Mouse (Mus musculus) thymus, adult 2 months (tissue): ENCODE results near the gene Pde3a. TPM values are rescaled to one million over a fixed set of nuclear protein-coding genes. Genes with fewer than 3 reads are reported as not detected.

Experiments used
- DNase-seq: peaks from one replicate; pipeline ENCODE4 v3.0.0; 2021
- H3K27ac ChIP-seq: fragments of 200-500 bp; 2 replicates; pipeline ENCODE4 v1.5.1; 2012; ENCODE audit warnings: low read length, control low read depth; ENCODE audit not compliant: control insufficient read depth, insufficient read depth
- H3K27me3 ChIP-seq: fragments of 200-500 bp; 2 replicates; pipeline ENCODE4 v1.6.1; 2012; ENCODE audit warnings: mild to moderate bottlenecking, low read length, moderate library complexity, mixed read lengths; ENCODE audit not compliant: control insufficient read depth, insufficient read depth
- H3K36me3 ChIP-seq: fragments of 200-500 bp; 2 replicates; pipeline ENCODE4 v1.6.1; 2012; ENCODE audit warnings: mild to moderate bottlenecking, low read length, moderate library complexity; ENCODE audit not compliant: control insufficient read depth, insufficient read depth
- H3K4me1 ChIP-seq: fragments of 200-500 bp; replicated peaks from 2 replicates; pipeline ENCODE4 v1.6.1; 2012; ENCODE audit warnings: low read length; ENCODE audit not compliant: control insufficient read depth, insufficient read depth
- H3K4me3 ChIP-seq: fragments of 200-500 bp; 2 replicates; pipeline ENCODE4 v1.5.1; 2012; ENCODE audit warnings: mild to moderate bottlenecking, low read length, control low read depth, moderate library complexity; ENCODE audit not compliant: control insufficient read depth, insufficient read depth
- CTCF ChIP-seq: fragments of 200-500 bp; IDR thresholded peaks from 2 replicates; pipeline ENCODE4 v1.5.1; 2012; ENCODE audit warnings: mild to moderate bottlenecking, control low read depth, low read length, moderate library complexity, borderline replicate concordance; ENCODE audit not compliant: control insufficient read depth, poor library complexity, insufficient read depth; ENCODE audit errors: extremely low read depth
- POLR2A ChIP-seq: fragments of 200-500 bp; IDR thresholded peaks from 2 replicates; pipeline ENCODE4 v1.6.1; 2012; ENCODE audit warnings: mild to moderate bottlenecking, low read length, control low read depth, moderate library complexity; ENCODE audit not compliant: control insufficient read depth, poor library complexity, insufficient read depth; ENCODE audit errors: extremely low read depth
- WGBS: fragments of 180-500 bp; shearing (Covaris S2); methylation state at CpG from one replicate; pipeline ENCODE4 v1.1.7; 2018; 5-methylcytosine and 5-hydroxymethylcytosine counted together
- polyA plus RNA-seq: library from polyadenylated mRNA; depleted of rRNA; stranded (reverse); fragments of >200 nt; gene quantifications from 2 replicates; pipeline ENCODE4 v1.2.3, GENCODE M21; 2012

Pde3a gene
- polyA plus RNA-seq, 1 experiment, result 1.3 TPM

GRCm38 (mm10) chr6:141249585-141250295 lies 671 bp downstream of the Pde3a start:
- H3K4me3 ChIP-seq, result no peak overlapping the region
- H3K4me1 ChIP-seq, result no peaks in the 10 kb centered on the region
- WGBS, result 2% methylated on average over 66 of the region's 68 CpGs
- no peak for TF ChIP-seq POLR2A
- TF ChIP-seq CTCF, result no peak
- H3K27ac ChIP-seq, result no peak overlapping the region
- H3K27me3 ChIP-seq, result no peaks in the 10 kb centered on the region; the same call in 1 of the 2 replicates
- no peak for DNase-seq
- H3K36me3 ChIP-seq, result no peaks in the 10 kb centered on the region

DNA sequence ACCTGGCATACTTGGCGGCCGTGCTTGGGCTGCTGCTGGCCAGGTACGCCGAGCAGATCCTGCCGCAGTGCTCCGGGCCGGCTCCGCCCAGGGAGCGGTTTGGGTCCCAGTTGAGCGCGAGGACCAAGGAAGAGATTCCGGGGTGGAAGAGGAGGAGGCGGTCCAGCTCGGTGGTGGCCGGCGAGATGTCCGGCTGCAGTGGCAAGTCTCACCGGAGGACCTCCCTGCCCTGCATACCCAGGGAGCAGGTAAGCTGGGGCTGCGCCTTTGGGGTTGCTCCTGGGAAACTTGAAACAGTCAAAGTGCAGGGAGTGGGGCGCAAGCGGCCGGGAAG lies 1.2 kb downstream of the Pde3a start:
- DNase-seq, result no peak
- no peaks in the 10 kb centered on the region for H3K4me1 ChIP-seq
- 17% methylated on average over 22 of the region's 22 CpGs for WGBS
- no peaks in the 10 kb centered on the region; the same call in 1 of the 2 replicates for H3K27me3 ChIP-seq
- no peak overlapping the region for H3K4me3 ChIP-seq
- no peak overlapping the region for H3K27ac ChIP-seq
- H3K36me3 ChIP-seq, result no peaks in the 10 kb centered on the region
- no peak for TF ChIP-seq POLR2A
- no peak for TF ChIP-seq CTCF

GRCm38 (mm10) chr6:141250984-141251383 lies 1.9 kb downstream of the Pde3a start:
- TF ChIP-seq CTCF (no peak), POLR2A (no peak)
- no peak overlapping the region for H3K27ac ChIP-seq
- no peaks in the 10 kb centered on the region for H3K4me1 ChIP-seq
- no peaks in the 10 kb centered on the region for H3K36me3 ChIP-seq
- H3K4me3 ChIP-seq, result no peak overlapping the region
- WGBS, result 81% methylated on average over 6 of the region's 6 CpGs
- no peak for DNase-seq
- no peaks in the 10 kb centered on the region; the same call in 1 of the 2 replicates for H3K27me3 ChIP-seq

DNA sequence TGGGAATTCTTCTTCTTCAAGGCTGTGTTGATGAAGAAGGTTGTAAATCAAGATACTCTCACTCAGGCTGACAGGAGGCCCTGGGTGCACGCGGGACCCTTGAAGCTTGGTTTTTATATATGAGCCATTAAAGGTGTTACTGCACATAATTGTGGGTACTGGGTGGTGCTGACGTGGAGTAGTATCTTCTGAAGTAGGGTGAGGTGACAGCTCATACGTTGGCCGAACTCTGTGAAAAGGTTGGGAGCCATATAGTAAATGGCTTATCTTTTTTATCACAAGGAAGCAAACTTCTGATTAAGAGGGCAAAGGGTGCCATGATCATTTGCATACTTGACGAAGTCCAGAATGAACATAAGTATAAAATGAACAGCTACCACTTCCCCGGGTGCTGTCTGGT lies 3.5 kb downstream of the Pde3a start:
- Histone ChIP-seq H3K36me3 (no peaks in the 10 kb centered on the region), H3K4me3 (no peak overlapping the region), H3K4me1 (no peaks in the 10 kb centered on the region), H3K27ac (no peak overlapping the region), H3K27me3 (no peaks in the 10 kb centered on the region; the same call in 1 of the 2 replicates)
- 93% methylated on average over 7 of the region's 7 CpGs for WGBS
- TF ChIP-seq POLR2A (no peak), CTCF (no peak)
- no peak for DNase-seq

DNA sequence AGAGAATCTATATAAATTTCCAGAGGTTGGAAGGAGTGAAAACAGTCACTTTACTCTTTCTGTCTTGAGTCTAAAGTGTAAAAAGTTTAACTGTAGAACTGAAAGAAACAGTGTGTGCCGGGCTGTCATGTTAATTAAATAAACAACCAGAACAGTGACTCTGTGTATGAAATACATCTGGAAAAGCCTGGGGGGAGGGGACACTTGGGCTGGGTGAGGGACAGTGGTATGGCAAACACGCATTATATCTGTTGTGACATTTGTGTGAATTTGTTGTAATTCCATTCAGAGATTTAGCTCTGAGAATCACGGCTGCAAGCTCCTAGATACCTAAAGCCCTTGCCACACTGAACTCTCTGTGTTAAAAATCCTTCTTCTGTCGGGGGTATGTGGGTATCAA lies 5.9 kb downstream of the Pde3a start:
- no peak overlapping the region for H3K27ac ChIP-seq
- WGBS, result 90% methylated on average over 4 of the region's 4 CpGs
- H3K4me3 ChIP-seq, result no peak overlapping the region
- no peaks in the 10 kb centered on the region; the same call in 1 of the 2 replicates for H3K27me3 ChIP-seq
- no peak for DNase-seq
- TF ChIP-seq POLR2A (no peak), CTCF (no peak)
- H3K36me3 ChIP-seq, result no peaks in the 10 kb centered on the region
- no peaks in the 10 kb centered on the region for H3K4me1 ChIP-seq

GRCm38 (mm10) chr6:141256896-141257295 lies 7.8 kb downstream of the Pde3a start:
- TF ChIP-seq POLR2A, result no peak
- TF ChIP-seq CTCF, result no peak
- no peaks in the 10 kb centered on the region for H3K4me1 ChIP-seq
- no peaks in the 10 kb centered on the region for H3K27me3 ChIP-seq
- no peak for DNase-seq
- H3K36me3 ChIP-seq, result no peaks in the 10 kb centered on the region
- no peak overlapping the region for H3K4me3 ChIP-seq
- WGBS, result 95% methylated on average over 8 of the region's 8 CpGs
- H3K27ac ChIP-seq, result no peak overlapping the region
